Mouse (Mus musculus) myocyte (in vitro differentiated cells): ENCODE data around the gene Slc22a23.

Source experiments
- E2F4 ChIP-seq: IDR thresholded peaks from one replicate; pipeline ENCODE4 v1.6.1; 2011; ENCODE audit warnings: mild to moderate bottlenecking, control low read depth, moderate library complexity; ENCODE audit not compliant: insufficient read depth
- POLR2A ChIP-seq: IDR thresholded peaks from one replicate; pipeline ENCODE4 v1.6.1; 2011; ENCODE audit warnings: low read depth, mild to moderate bottlenecking, control low read depth, moderate library complexity; ENCODE audit not compliant: insufficient read length
- POLR2AphosphoS2 ChIP-seq: IDR thresholded peaks from one replicate; pipeline ENCODE4 v1.6.1; 2011; ENCODE audit warnings: low read depth, control low read depth; ENCODE audit not compliant: insufficient read length

DNA sequence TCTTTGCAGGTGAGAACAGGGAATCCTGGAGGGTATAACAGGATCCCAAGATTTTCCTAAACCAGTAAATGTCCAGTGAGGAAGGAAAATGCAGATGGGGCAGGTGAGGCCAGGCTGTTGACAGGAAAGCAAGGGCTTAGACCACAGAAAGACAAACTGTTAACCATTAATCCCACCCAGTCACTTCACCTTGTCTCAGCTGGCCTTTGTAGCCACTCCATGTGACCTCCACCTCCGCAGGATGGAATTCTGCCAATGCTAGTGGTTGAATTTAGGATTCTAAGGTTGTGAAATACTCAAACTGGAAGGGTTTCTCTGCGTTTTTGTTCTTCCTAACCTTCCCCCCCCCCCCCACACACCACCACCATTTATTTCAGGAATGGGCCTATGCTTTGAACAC lies 52.9 kb downstream of the Slc22a23 start:
- TF ChIP-seq POLR2A (no peak), E2F4 (no peak), POLR2AphosphoS2 (no peak)
